Mouse (Mus musculus) small intestine, adult 2 months (tissue): ENCODE data around the gene Klhl23. TPM values are rescaled to one million over a fixed set of nuclear protein-coding genes. Genes with fewer than 3 reads are reported as not detected.

ENCODE experiments used
- H3K27ac ChIP-seq: fragments of 200-500 bp; 2 replicates; pipeline ENCODE4 v1.5.1; 2012; ENCODE audit warnings: low read depth, low read length, control low read depth, inconsistent platforms; ENCODE audit not compliant: insufficient read depth
- H3K27me3 ChIP-seq: fragments of 200-500 bp; 2 replicates; pipeline ENCODE4 v1.6.1; 2012; ENCODE audit warnings: mild to moderate bottlenecking, moderate library complexity, low read length, inconsistent platforms; ENCODE audit not compliant: control insufficient read depth, insufficient read depth
- H3K36me3 ChIP-seq: fragments of 200-500 bp; 2 replicates; pipeline ENCODE4 v1.6.1; 2012; ENCODE audit warnings: mild to moderate bottlenecking, low read length, control low read depth, inconsistent platforms; ENCODE audit not compliant: control insufficient read depth, insufficient read depth
- H3K4me1 ChIP-seq: fragments of 200-500 bp; 2 replicates; pipeline ENCODE4 v1.6.1; 2012; ENCODE audit warnings: low read length, inconsistent platforms, mixed read lengths; ENCODE audit not compliant: control insufficient read depth, insufficient read depth, insufficient read length
- H3K4me3 ChIP-seq: fragments of 200-500 bp; 2 replicates; pipeline ENCODE4 v1.5.1; 2012; ENCODE audit warnings: low read depth, mild to moderate bottlenecking, control low read depth, inconsistent platforms, low read length, moderate library complexity
- CTCF ChIP-seq: fragments of 200-500 bp; IDR thresholded peaks from 2 replicates; pipeline ENCODE4 v1.5.1; 2012; ENCODE audit warnings: low read depth, mild to moderate bottlenecking, control low read depth, inconsistent platforms, low read length, moderate library complexity, mixed read lengths; ENCODE audit not compliant: insufficient replicate concordance, insufficient read length; ENCODE audit errors: extremely low read depth
- POLR2A ChIP-seq: fragments of 200-500 bp; IDR thresholded peaks from 2 replicates; pipeline ENCODE4 v1.6.1; 2012; ENCODE audit warnings: low read depth, mild to moderate bottlenecking, control low read depth, inconsistent platforms, low read length, moderate library complexity
- WGBS: fragments of 180-500 bp; shearing (Covaris S2); methylation state at CpG from one replicate; pipeline ENCODE4 v1.1.7; 2018; 5-methylcytosine and 5-hydroxymethylcytosine counted together
- polyA plus RNA-seq: library from polyadenylated mRNA; depleted of rRNA; stranded (reverse); fragments of >200 nt; gene quantifications from 2 replicates; pipeline ENCODE4 v1.2.3, GENCODE M21; 2012

Klhl23 gene
- polyA plus RNA-seq, 1 experiment = 1.9 TPM

- H3K27ac ChIP-seq = no peak overlapping the region
- no peaks in the 10 kb centered on the region for H3K27me3 ChIP-seq
- no peaks in the 10 kb centered on the region for H3K36me3 ChIP-seq
- TF ChIP-seq CTCF (no peak), POLR2A (no peak)
- 69% methylated on average over 6 of the region's 6 CpGs for WGBS
- no peak overlapping the region for H3K4me3 ChIP-seq
- H3K4me1 ChIP-seq = no peaks in the 10 kb centered on the region
These were observed 27.5 kb downstream of the Klhl23 start for GRCm38 (mm10) chr2:69849215-69849614.

- H3K4me1 ChIP-seq = no peaks in the 10 kb centered on the region
- WGBS = 77% methylated on average over 2 of the region's 2 CpGs
- no peak overlapping the region for H3K27ac ChIP-seq
- H3K4me3 ChIP-seq = no peak overlapping the region
- H3K36me3 ChIP-seq = no peaks in the 10 kb centered on the region
- H3K27me3 ChIP-seq = no peaks in the 10 kb centered on the region
- TF ChIP-seq POLR2A = no peak
These were observed 29.8 kb downstream of the Klhl23 start for GRCm38 (mm10) chr2:69851427-69852058.

- TF ChIP-seq CTCF (peak; percentile 34; the same call in 1 of the 2 replicates), POLR2A (no peak)
- H3K27ac ChIP-seq = no peak overlapping the region
- H3K36me3 ChIP-seq = no peaks in the 10 kb centered on the region
- H3K27me3 ChIP-seq = no peaks in the 10 kb centered on the region
- H3K4me1 ChIP-seq = no peaks in the 10 kb centered on the region
- H3K4me3 ChIP-seq = no peak overlapping the region
- WGBS = 12% methylated on average over 8 of the region's 8 CpGs
These were observed 34.6 kb downstream of the Klhl23 start for GRCm38 (mm10) chr2:69856392-69856791.

GRCm38 (mm10) chr2:69857882-69858281, 36.1 kb downstream of the Klhl23 start:
- no peak for TF ChIP-seq POLR2A
- TF ChIP-seq CTCF = no peak
- Histone ChIP-seq H3K36me3 (no peaks in the 10 kb centered on the region), H3K4me1 (no peaks in the 10 kb centered on the region), H3K4me3 (no peak overlapping the region), H3K27ac (no peak overlapping the region), H3K27me3 (no peaks in the 10 kb centered on the region)
- WGBS = 86% methylated on average over 1 of the region's 1 CpGs

GRCm38 (mm10) chr2:69860972-69861452, 39.3 kb downstream of the Klhl23 start:
- Histone ChIP-seq H3K4me1 (no peaks in the 10 kb centered on the region), H3K27me3 (no peaks in the 10 kb centered on the region), H3K27ac (peak overlapping the region; percentile 71), H3K36me3 (peaks cover 4% of the 10 kb centered on the region), H3K4me3 (peak overlapping the region; percentile 85)
- WGBS = 4% methylated on average over 13 of the region's 13 CpGs
- no peak for TF ChIP-seq CTCF
- no peak for TF ChIP-seq POLR2A

GRCm38 (mm10) chr2:69861485-69862091, 39.8 kb downstream of the Klhl23 start, which contains the start of gene Ssb:
Gene Ssb, plus strand, starts transcription at chr2:69861562.
- Histone ChIP-seq H3K27ac (peak within 1 kb of the TSS; percentile 71), H3K36me3 (peaks cover 7% of the 10 kb centered on the region), H3K4me3 (peak within 1 kb of the TSS; percentile 85), H3K27me3 (no peaks in the 10 kb centered on the region), H3K4me1 (no peaks in the 10 kb centered on the region)
- TF ChIP-seq CTCF (no peak), POLR2A (peak; percentile 79)
- WGBS = under 1% methylated on average over 66 of the region's 66 CpGs

GRCm38 (mm10) chr2:69862117-69862657, 40.4 kb downstream of the Klhl23 start:
- Histone ChIP-seq H3K36me3 (peaks cover 8% of the 10 kb centered on the region), H3K4me1 (no peaks in the 10 kb centered on the region), H3K27ac (no peak overlapping the region), H3K4me3 (peak overlapping the region; percentile 85), H3K27me3 (no peaks in the 10 kb centered on the region)
- 1% methylated on average over 13 of the region's 13 CpGs for WGBS
- TF ChIP-seq POLR2A (no peak), CTCF (no peak)
